Comparison of ENCODE assay signal across 28 mouse cellular contexts in the genomic region with DNA sequence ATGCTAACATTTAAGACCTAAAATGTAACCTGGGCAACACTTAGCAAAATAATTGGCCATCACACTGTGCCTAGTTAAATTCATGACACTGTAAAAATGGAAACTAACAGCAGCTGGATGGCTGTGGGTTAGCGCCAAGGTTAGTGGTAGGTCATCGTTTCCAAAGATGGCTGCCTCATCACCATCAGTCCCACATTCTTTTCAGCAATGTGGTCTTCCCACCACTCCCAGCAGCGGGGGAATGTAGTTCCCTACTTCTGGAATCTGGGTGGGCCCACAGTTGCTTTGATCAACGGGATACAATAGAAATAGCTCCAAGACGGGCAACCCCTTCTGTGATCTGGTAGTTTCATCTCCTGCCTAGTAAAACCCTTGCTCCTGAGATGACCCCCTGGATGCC.
"Had no signal": no experiment of that assay in that cellular context is flagged by ENCODE, and none has a peak within 500 bp of the region (broad histone marks: within the 10 kb centered on the region; RNA-seq: fewer than 3 reads in every experiment).

No protein-coding gene starts in this region.

- H3K4me3 ChIP-seq: gastrocnemius, adult 2 months; heart, adult 2 months; heart, embryonic 13.5 days; heart, embryonic 15.5 days; hindbrain, embryonic 10.5 days; hindbrain, embryonic 12.5 days; hindbrain, embryonic 15.5 days; kidney, embryonic 15.5 days; left cerebral cortex, adult 2 months; limb, embryonic 10.5 days; limb, embryonic 12.5 days; liver, embryonic 13.5 days had no signal

- ATAC-seq: intestine, embryonic 16.5 days had no signal

- H3K9ac ChIP-seq: heart, embryonic 13.5 days; heart, embryonic 15.5 days; hindbrain, embryonic 12.5 days; hindbrain, embryonic 15.5 days; kidney, embryonic 15.5 days; limb, embryonic 12.5 days; liver, embryonic 13.5 days had no signal

- H3K4me1 ChIP-seq: heart, embryonic 15.5 days; hindbrain, embryonic 15.5 days; limb, embryonic 12.5 days; liver, embryonic 13.5 days had no signal

- H3K27ac ChIP-seq: gastrocnemius, adult 2 months; heart, adult 2 months; heart, embryonic 13.5 days; heart, embryonic 15.5 days; hindbrain, embryonic 10.5 days; hindbrain, embryonic 12.5 days; hindbrain, embryonic 15.5 days; hindbrain, postnatal 0 days; kidney, embryonic 15.5 days; kidney, postnatal 0 days; left cerebral cortex, adult 2 months; limb, embryonic 10.5 days; limb, embryonic 12.5 days; liver, embryonic 13.5 days had no signal

- H3K36me3 ChIP-seq: heart, embryonic 13.5 days; heart, embryonic 15.5 days; hindbrain, embryonic 10.5 days; hindbrain, embryonic 12.5 days; hindbrain, embryonic 15.5 days; kidney, embryonic 15.5 days; limb, embryonic 10.5 days; limb, embryonic 12.5 days; liver, embryonic 13.5 days had no signal

- H3K9me3 ChIP-seq: heart, embryonic 15.5 days; hindbrain, embryonic 12.5 days; hindbrain, embryonic 15.5 days; kidney, embryonic 15.5 days; limb, embryonic 10.5 days; liver, embryonic 13.5 days had no signal

- H3K27me3 ChIP-seq: heart, embryonic 15.5 days; hindbrain, embryonic 12.5 days; hindbrain, embryonic 15.5 days; kidney, embryonic 15.5 days; limb, embryonic 12.5 days; liver, embryonic 13.5 days had no signal

- DNase-seq: gastrocnemius, adult 2 months; gastrocnemius, postnatal 10 days; gastrocnemius, postnatal 25 days; heart, adult 2 months; heart, postnatal 14 days; heart, postnatal 4 days; kidney, adult 11 months; kidney, adult 2 months; kidney, adult 9 months; kidney, postnatal 14 days; kidney, postnatal 36 days; layer of hippocampus, adult 9-11 months; liver; liver, embryonic 13.5 days had no signal

- H3K4me2 ChIP-seq: heart, embryonic 11.5 days; heart, embryonic 13.5 days; heart, embryonic 15.5 days; hindbrain, embryonic 12.5 days; hindbrain, embryonic 15.5 days; kidney, embryonic 15.5 days; limb, embryonic 12.5 days; liver, embryonic 11.5 days; liver, embryonic 13.5 days had no signal
